Mouse (Mus musculus): ENCODE data around the gene Rab22a. TPM values are rescaled to one million over a fixed set of nuclear protein-coding genes. Genes with fewer than 3 reads are reported as not detected.
"Not testable (repeated sequence)": the region's sequence is repeated elsewhere in the genome, so short reads cannot be mapped to it uniquely, and the experiment has no call there.

Gene Rab22a
- polyA plus RNA-seq, 1 experiment from 2014 or later, result 27.3 TPM

DNA sequence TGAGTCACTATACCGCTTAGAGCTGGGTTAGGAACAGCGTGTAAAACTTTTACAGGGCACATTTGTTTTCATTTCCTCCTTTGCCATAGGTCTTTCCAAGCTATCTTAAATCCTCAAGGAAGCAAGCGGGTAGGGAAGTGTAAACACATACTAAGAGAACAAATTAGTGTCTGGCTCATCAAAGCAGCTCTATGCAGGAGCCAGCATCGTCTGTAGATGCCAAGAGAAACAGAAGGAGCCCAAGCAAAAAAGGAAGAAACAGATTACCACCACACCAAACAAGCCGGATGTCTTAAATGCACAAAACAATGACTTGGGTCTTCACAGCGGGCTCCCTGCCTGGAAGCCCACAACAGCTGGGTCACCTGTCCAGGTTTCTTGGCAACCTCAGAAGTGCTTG lies 50.6 kb downstream of the Rab22a start:
- no peak for TF ChIP-seq EP300 (IDR thresholded peaks at IDR 0.05)
- no peak for TF ChIP-seq CTCF (IDR thresholded peaks at IDR 0.05)
- ATAC-seq, result no peak

DNA sequence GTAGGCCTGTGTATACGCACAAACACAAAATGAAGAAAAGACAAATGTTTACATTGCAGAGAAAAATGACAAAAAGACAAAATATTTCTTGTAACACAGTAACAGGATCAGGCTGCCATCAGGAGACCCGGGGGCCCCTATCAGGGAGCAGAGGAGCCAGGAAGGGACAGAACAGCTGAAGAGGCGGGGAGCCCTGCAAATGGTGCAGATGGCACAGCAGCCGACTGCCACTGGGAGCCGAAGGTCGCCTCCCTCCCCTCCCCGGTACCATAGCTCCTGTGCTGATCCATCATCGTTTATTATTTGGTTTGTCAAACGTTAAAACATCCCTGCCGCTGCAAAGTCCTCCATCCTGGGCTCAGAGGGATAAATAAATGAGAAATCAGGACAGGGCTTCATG lies 53.1 kb downstream of the Rab22a start:
- Histone ChIP-seq H3K4me3 (ENCODE audit: low read depth, low read length) (no peak overlapping the region), H3K36me3 (ENCODE audit: insufficient read depth, low read length) (no peaks in the 10 kb centered on the region; the same call in 1 of the 2 replicates), H3K27ac (ENCODE audit: low read length) (no peak overlapping the region), H3K27me3 (replicated peaks; ENCODE audit: insufficient read depth, low read length) (no peaks in the 10 kb centered on the region), H3K9ac (replicated peaks; ENCODE audit: low read depth) (no peak overlapping the region), H3K9me3 (ENCODE audit: low read length) (no peaks in the 10 kb centered on the region), H3K4me2 (replicated peaks; ENCODE audit: low read depth, low read length) (no peak overlapping the region), H3K4me1 (ENCODE audit: insufficient read depth, low read depth, low read length) (no peaks in the 10 kb centered on the region)
- no peak for ATAC-seq
- WGBS, result 23% methylated on average over 9 of the region's 10 CpGs
- DNase-seq (ENCODE audit: low spot score), result no peak
- TF ChIP-seq EP300 (IDR thresholded peaks at IDR 0.05), result no peak
- TF ChIP-seq CTCF (IDR thresholded peaks at IDR 0.05), result no peak

More for the DNA sequence above, 50.6 kb downstream of the Rab22a start:
- H3K36me3 ChIP-seq (ENCODE audit: insufficient read depth, low read length), result no peaks in the 10 kb centered on the region; the same call in 1 of the 2 replicates
- 51% methylated on average over 6 of the region's 6 CpGs for WGBS
- H3K27ac ChIP-seq (ENCODE audit: low read length), result no peak overlapping the region
- no peak for DNase-seq (ENCODE audit: low spot score)
- no peaks in the 10 kb centered on the region for H3K9me3 ChIP-seq (ENCODE audit: low read length)
- no peaks in the 10 kb centered on the region for H3K4me1 ChIP-seq (ENCODE audit: insufficient read depth, low read depth, low read length)
- no peak overlapping the region for H3K9ac ChIP-seq (replicated peaks; ENCODE audit: low read depth)
- no peak overlapping the region for H3K4me3 ChIP-seq (ENCODE audit: low read depth, low read length)
- H3K4me2 ChIP-seq (replicated peaks; ENCODE audit: low read depth, low read length), result no peak overlapping the region
- H3K27me3 ChIP-seq (replicated peaks; ENCODE audit: insufficient read depth, low read length), result no peaks in the 10 kb centered on the region

DNA sequence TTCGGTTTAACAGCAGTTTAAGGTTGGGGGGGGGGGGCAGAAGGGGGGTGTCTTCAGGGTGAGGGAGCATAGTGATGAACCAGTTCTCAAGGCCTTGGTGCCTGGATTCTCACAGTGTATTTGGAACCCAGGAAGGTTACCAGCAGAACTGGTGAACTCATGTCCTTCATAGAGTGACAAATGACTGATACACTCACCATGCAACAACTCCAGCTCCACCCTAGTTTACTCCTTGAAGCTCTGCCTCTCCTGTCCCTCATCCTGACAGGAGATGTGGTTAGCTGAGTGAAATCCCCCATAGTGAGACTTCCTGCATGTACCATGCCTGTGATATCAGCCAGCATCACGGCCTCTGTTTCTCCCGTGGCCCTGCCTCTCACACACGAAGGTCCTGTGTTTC lies 53.7 kb downstream of the Rab22a start:
- Histone ChIP-seq H3K27ac (ENCODE audit: low read length) (no peak overlapping the region), H3K27me3 (replicated peaks; ENCODE audit: insufficient read depth, low read length) (no peaks in the 10 kb centered on the region), H3K9me3 (ENCODE audit: low read length) (no peaks in the 10 kb centered on the region), H3K4me3 (ENCODE audit: low read depth, low read length) (no peak overlapping the region), H3K4me1 (ENCODE audit: insufficient read depth, low read depth, low read length) (no peaks in the 10 kb centered on the region), H3K9ac (replicated peaks; ENCODE audit: low read depth) (no peak overlapping the region), H3K36me3 (ENCODE audit: insufficient read depth, low read length) (no peaks in the 10 kb centered on the region; the same call in 1 of the 2 replicates), H3K4me2 (replicated peaks; ENCODE audit: low read depth, low read length) (no peak overlapping the region)
- TF ChIP-seq EP300 (IDR thresholded peaks at IDR 0.05), result no peak
- TF ChIP-seq CTCF (IDR thresholded peaks at IDR 0.05), result no peak
- DNase-seq (ENCODE audit: low spot score) (no peak), ATAC-seq (no peak)
- WGBS, result 70% methylated on average over 4 of the region's 4 CpGs

DNA sequence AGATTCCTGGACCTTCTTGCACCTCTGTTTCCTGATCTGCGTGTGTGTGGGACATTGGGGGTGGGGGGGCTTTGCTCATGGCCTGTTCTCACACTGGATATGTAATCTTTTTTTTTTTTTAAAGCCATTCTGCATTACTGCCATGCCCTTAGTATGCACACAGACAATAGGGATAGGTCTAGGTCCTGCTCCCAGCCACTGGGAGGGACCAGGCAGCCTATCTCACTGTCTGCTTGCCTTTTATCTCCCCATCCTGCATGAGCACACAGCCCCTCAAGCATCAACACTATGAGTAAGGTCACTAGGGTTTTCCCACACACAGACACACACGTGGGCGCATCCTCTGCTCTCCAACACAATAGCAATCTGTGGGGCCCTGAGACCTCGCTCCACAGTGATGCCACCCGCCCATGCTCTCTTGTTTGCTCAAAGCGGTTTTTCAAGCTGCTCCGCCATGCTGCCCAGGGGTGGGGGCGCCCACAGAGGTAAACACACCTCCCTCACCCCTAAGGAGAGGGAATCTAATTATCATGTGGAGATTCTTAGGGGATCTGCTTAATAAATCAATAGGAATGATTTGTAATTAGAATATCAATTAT lies 55.2 kb downstream of the Rab22a start:
- WGBS, result 52% methylated on average over 8 of the region's 8 CpGs
- Histone ChIP-seq H3K4me2 (replicated peaks; ENCODE audit: low read depth, low read length) (no peak overlapping the region), H3K27me3 (replicated peaks; ENCODE audit: insufficient read depth, low read length) (no peaks in the 10 kb centered on the region), H3K4me1 (ENCODE audit: insufficient read depth, low read depth, low read length) (no peaks in the 10 kb centered on the region), H3K36me3 (ENCODE audit: insufficient read depth, low read length) (no peaks in the 10 kb centered on the region), H3K4me3 (ENCODE audit: low read depth, low read length) (no peak overlapping the region), H3K9me3 (ENCODE audit: low read length) (no peaks in the 10 kb centered on the region), H3K27ac (ENCODE audit: low read length) (no peak overlapping the region), H3K9ac (replicated peaks; ENCODE audit: low read depth) (no peak overlapping the region)
- DNase-seq (ENCODE audit: low spot score), result no peak
- ATAC-seq, result no peak
- TF ChIP-seq CTCF (IDR thresholded peaks at IDR 0.05) (no peak), EP300 (IDR thresholded peaks at IDR 0.05) (no peak)

DNA sequence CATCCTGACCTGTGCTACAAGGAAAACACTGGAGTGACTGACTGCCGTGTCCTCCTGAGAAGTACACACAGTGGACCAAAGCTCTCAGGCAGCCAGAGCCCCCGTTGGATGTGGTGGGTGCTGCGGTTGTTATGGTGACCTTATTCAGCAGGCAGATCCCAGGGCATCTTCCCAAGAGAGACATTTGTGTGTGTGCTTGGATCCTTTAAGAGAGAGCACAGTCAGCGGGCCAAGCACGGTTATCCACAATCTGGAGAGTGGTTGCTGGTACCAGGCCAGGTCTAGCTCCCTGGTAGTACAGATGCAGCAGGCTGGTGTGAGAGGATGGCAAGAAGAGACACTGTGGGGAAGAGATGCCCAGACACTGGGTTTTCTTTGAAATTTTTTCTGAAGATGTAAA lies 57.4 kb downstream of the Rab22a start:
- WGBS, result 83% methylated on average over 5 of the region's 5 CpGs

DNA sequence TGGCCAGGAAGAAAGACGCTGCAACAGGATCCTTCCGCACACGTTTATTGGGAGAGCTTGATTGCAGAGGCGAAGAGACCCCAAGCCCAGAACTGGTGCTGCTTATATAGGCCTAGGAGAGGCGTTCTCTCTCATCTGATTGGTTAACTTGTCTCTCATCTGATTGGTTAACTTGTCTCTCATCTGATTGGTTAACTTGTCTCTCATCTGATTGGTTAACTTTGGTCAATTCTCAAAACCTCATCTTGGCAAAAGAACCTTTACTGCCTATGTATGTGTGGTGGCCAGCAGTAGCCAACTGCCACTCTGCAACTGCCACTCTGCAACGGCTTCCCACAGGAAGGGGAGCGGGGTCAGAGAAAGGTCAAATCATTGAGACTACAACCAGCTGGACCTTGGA lies 59.6 kb downstream of the Rab22a start, which contains the start of gene 1700010B08Rik:
TSS of gene 1700010B08Rik (plus strand) at position 301 of the 400 bp plus-strand sequence.
- H3K4me3 ChIP-seq (ENCODE audit: low read depth, low read length); H3K27me3 ChIP-seq (replicated peaks; ENCODE audit: insufficient read depth, low read length); H3K27ac ChIP-seq (ENCODE audit: low read length); ATAC-seq; DNase-seq (ENCODE audit: low spot score); H3K4me1 ChIP-seq (ENCODE audit: insufficient read depth, low read depth, low read length); H3K9me3 ChIP-seq (ENCODE audit: low read length); H3K36me3 ChIP-seq (ENCODE audit: insufficient read depth, low read length); H3K9ac ChIP-seq (replicated peaks; ENCODE audit: low read depth); H3K4me2 ChIP-seq (replicated peaks; ENCODE audit: low read depth, low read length): not testable (repeated sequence)
- 75% methylated on average over 6 of the region's 7 CpGs for WGBS

More for the DNA sequence above, 57.4 kb downstream of the Rab22a start:
- DNase-seq (ENCODE audit: low spot score) (no peak), ATAC-seq (no peak)
- H3K9ac ChIP-seq (replicated peaks; ENCODE audit: low read depth), result no peak overlapping the region
- no peaks in the 10 kb centered on the region for H3K27me3 ChIP-seq (replicated peaks; ENCODE audit: insufficient read depth, low read length)
- TF ChIP-seq EP300 (IDR thresholded peaks at IDR 0.05) (no peak), CTCF (IDR thresholded peaks at IDR 0.05) (no peak)
- H3K4me1 ChIP-seq (ENCODE audit: insufficient read depth, low read depth, low read length), result no peaks in the 10 kb centered on the region
- no peak overlapping the region for H3K4me3 ChIP-seq (ENCODE audit: low read depth, low read length)
- H3K27ac ChIP-seq (ENCODE audit: low read length), result no peak overlapping the region
- H3K4me2 ChIP-seq (replicated peaks; ENCODE audit: low read depth, low read length), result no peak overlapping the region
- H3K9me3 ChIP-seq (ENCODE audit: low read length), result no peaks in the 10 kb centered on the region
- no peaks in the 10 kb centered on the region for H3K36me3 ChIP-seq (ENCODE audit: insufficient read depth, low read length)

All from lung, postnatal 0 days (tissue).